Mouse (Mus musculus): Measurements from ENCODE around the gene Tnnt3. TPM values are rescaled to one million over a fixed set of nuclear protein-coding genes. Genes with fewer than 3 reads are reported as not detected.
A peak's percentile ranks its signal among the peaks of the same experiment; 100 is the strongest.

Tnnt3 gene
- polyA plus RNA-seq, 1 experiment, result 0.19 TPM

- TF ChIP-seq CTCF (IDR thresholded peaks at IDR 0.05; ENCODE audit: extremely low read depth, insufficient read depth, low read length) (no peak), POLR2A (IDR thresholded peaks at IDR 0.05; ENCODE audit: extremely low read depth, insufficient read depth, low read length) (no peak)
- Histone ChIP-seq H3K4me1 (ENCODE audit: control insufficient read depth, insufficient read depth, low read length) (peaks cover 6% of the 10 kb centered on the region; the same call in 1 of the 2 replicates), H3K27ac (ENCODE audit: insufficient read depth, low read length) (no peak overlapping the region), H3K4me3 (ENCODE audit: insufficient read depth, low read length) (no peak overlapping the region)
Measured at GRCm38 (mm10) chr7:142474799-142475198, 23.8 kb upstream of the Tnnt3 start.

GRCm38 (mm10) chr7:142475641-142476040, 23.0 kb upstream of the Tnnt3 start:
- peaks cover 3% of the 10 kb centered on the region; the same call in 1 of the 2 replicates for H3K4me1 ChIP-seq (ENCODE audit: control insufficient read depth, insufficient read depth, low read length)

GRCm38 (mm10) chr7:142476271-142476670, 22.4 kb upstream of the Tnnt3 start:
- TF ChIP-seq POLR2A (IDR thresholded peaks at IDR 0.05; ENCODE audit: extremely low read depth, insufficient read depth, low read length) (no peak), CTCF (IDR thresholded peaks at IDR 0.05; ENCODE audit: extremely low read depth, insufficient read depth, low read length) (no peak)
- Histone ChIP-seq H3K4me1 (ENCODE audit: control insufficient read depth, insufficient read depth, low read length) (no peaks in the 10 kb centered on the region), H3K4me3 (ENCODE audit: insufficient read depth, low read length) (no peak overlapping the region), H3K27ac (ENCODE audit: insufficient read depth, low read length) (no peak overlapping the region)

More at GRCm38 (mm10) chr7:142475641-142476040, 23.0 kb upstream of the Tnnt3 start:
- Histone ChIP-seq H3K4me3 (ENCODE audit: insufficient read depth, low read length) (no peak overlapping the region), H3K27ac (ENCODE audit: insufficient read depth, low read length) (no peak overlapping the region)
- TF ChIP-seq POLR2A (IDR thresholded peaks at IDR 0.05; ENCODE audit: extremely low read depth, insufficient read depth, low read length) (no peak), CTCF (IDR thresholded peaks at IDR 0.05; ENCODE audit: extremely low read depth, insufficient read depth, low read length) (no peak)

DNA sequence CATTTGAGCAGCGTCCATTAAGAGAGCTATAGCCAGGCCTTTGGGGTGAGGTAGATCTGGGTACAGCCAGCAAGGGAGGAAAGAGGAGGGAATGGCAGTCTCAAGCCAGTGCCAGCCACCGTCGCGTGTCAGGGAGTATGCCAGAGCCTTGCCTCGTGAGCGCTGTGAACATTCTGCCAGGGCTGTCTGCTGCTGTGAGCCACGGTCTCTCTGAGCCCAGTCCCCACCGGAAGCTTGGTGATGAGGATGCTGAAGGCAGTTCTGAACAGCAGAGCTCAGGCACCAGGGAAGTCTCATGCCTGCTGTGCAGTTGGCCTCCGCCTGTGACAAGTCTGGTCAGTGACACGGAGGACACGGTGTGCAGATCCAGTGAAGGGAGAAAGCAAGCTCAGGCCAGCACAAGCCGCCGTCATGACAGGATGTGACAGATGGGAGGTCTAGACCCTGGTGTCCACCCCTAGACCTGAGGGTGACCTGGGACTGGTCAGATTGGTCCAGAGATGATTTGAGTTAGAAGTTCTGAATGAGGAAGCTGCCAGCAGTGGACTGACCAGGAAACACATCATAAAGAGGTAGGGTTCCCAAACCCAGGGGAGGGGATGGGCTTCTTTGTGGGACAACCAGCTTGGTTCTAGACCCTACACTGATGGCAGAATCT, 21.7 kb upstream of the Tnnt3 start:
- Histone ChIP-seq H3K27ac (ENCODE audit: insufficient read depth, low read length) (no peak overlapping the region), H3K4me3 (ENCODE audit: insufficient read depth, low read length) (no peak overlapping the region), H3K4me1 (ENCODE audit: control insufficient read depth, insufficient read depth, low read length) (no peaks in the 10 kb centered on the region)
- TF ChIP-seq CTCF (IDR thresholded peaks at IDR 0.05; ENCODE audit: extremely low read depth, insufficient read depth, low read length), result no peak
- TF ChIP-seq POLR2A (IDR thresholded peaks at IDR 0.05; ENCODE audit: extremely low read depth, insufficient read depth, low read length), result no peak

- Histone ChIP-seq H3K4me1 (ENCODE audit: control insufficient read depth, insufficient read depth, low read length) (no peaks in the 10 kb centered on the region), H3K27ac (ENCODE audit: insufficient read depth, low read length) (no peak overlapping the region), H3K4me3 (ENCODE audit: insufficient read depth, low read length) (no peak overlapping the region)
- TF ChIP-seq CTCF (IDR thresholded peaks at IDR 0.05; ENCODE audit: extremely low read depth, insufficient read depth, low read length) (no peak), POLR2A (IDR thresholded peaks at IDR 0.05; ENCODE audit: extremely low read depth, insufficient read depth, low read length) (no peak)
Measured at GRCm38 (mm10) chr7:142478001-142478400, 20.6 kb upstream of the Tnnt3 start.

GRCm38 (mm10) chr7:142478574-142478973, 20.1 kb upstream of the Tnnt3 start:
- no peaks in the 10 kb centered on the region for H3K4me1 ChIP-seq (ENCODE audit: control insufficient read depth, insufficient read depth, low read length)
- H3K4me3 ChIP-seq (ENCODE audit: insufficient read depth, low read length), result no peak overlapping the region
- no peak overlapping the region for H3K27ac ChIP-seq (ENCODE audit: insufficient read depth, low read length)
- no peak for TF ChIP-seq POLR2A (IDR thresholded peaks at IDR 0.05; ENCODE audit: extremely low read depth, insufficient read depth, low read length)

DNA sequence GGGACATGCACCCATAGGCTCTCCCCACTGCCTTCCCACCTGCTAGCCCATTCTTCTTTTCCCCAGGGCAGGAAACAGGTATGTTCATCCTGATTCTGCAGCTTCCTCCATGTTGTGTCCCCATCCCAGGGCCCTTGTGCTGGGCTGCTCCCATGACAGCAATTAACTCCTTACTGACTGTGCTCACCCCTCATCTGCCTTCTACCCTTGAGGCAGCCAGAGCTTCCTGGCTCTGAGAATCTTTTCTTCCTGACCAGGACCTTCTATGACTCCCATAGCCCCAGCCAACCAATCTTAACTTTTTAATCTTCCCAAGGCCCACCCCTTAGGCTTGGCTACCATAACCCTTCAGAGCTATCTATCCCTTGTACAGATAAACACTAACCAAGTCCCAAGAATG, 19.3 kb upstream of the Tnnt3 start:
- Histone ChIP-seq H3K4me3 (ENCODE audit: insufficient read depth, low read length) (no peak overlapping the region), H3K27ac (ENCODE audit: insufficient read depth, low read length) (no peak overlapping the region), H3K4me1 (ENCODE audit: control insufficient read depth, insufficient read depth, low read length) (no peaks in the 10 kb centered on the region)
- TF ChIP-seq POLR2A (IDR thresholded peaks at IDR 0.05; ENCODE audit: extremely low read depth, insufficient read depth, low read length) (no peak), CTCF (IDR thresholded peaks at IDR 0.05; ENCODE audit: extremely low read depth, insufficient read depth, low read length) (no peak)

DNA sequence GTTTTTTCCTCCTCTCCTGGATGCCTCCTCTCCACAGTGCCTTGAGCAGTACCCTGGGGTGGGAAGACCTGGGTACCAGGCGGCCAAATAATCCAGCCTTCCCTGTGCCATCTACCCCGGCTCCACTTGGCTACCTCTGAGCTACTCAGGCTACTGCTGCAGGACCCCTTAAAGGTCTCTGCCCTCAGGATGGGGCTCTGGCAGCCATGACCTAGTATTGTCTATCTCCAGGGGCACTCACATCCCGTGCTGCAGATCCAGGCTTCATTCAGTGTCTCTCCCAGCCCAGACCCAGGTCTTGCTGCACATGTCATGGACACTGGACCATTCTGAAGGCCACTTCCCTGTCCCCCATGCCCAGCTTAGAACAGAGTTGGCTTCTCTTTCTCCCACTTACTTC, 18.8 kb upstream of the Tnnt3 start:
- no peaks in the 10 kb centered on the region for H3K4me1 ChIP-seq (ENCODE audit: control insufficient read depth, insufficient read depth, low read length)
- TF ChIP-seq POLR2A (IDR thresholded peaks at IDR 0.05; ENCODE audit: extremely low read depth, insufficient read depth, low read length) (no peak), CTCF (IDR thresholded peaks at IDR 0.05; ENCODE audit: extremely low read depth, insufficient read depth, low read length) (no peak)
- no peak overlapping the region for H3K4me3 ChIP-seq (ENCODE audit: insufficient read depth, low read length)
- H3K27ac ChIP-seq (ENCODE audit: insufficient read depth, low read length), result no peak overlapping the region

DNA sequence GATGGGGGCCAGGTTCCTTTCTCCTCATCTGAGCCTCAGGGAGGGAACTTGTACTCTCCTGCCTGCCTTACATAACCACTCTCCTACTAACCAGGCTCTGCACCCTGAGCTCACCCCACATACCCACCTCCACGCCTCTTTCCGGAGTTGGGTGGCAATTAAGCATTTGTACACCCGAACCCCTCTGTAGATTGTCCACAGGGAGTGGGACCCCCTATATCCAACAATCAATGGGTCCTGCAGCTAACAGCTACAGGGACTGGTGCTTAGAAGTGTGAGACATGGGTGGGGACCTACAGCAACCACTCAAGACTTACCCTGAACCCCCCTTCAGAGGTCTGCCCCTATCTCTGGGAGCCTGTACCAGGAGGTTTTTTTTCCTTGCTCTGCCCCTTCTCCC, 18.0 kb upstream of the Tnnt3 start:
- Histone ChIP-seq H3K4me3 (ENCODE audit: insufficient read depth, low read length) (no peak overlapping the region), H3K27ac (ENCODE audit: insufficient read depth, low read length) (no peak overlapping the region), H3K4me1 (ENCODE audit: control insufficient read depth, insufficient read depth, low read length) (no peaks in the 10 kb centered on the region)
- TF ChIP-seq CTCF (IDR thresholded peaks at IDR 0.05; ENCODE audit: extremely low read depth, insufficient read depth, low read length) (no peak), POLR2A (IDR thresholded peaks at IDR 0.05; ENCODE audit: extremely low read depth, insufficient read depth, low read length) (no peak)

DNA sequence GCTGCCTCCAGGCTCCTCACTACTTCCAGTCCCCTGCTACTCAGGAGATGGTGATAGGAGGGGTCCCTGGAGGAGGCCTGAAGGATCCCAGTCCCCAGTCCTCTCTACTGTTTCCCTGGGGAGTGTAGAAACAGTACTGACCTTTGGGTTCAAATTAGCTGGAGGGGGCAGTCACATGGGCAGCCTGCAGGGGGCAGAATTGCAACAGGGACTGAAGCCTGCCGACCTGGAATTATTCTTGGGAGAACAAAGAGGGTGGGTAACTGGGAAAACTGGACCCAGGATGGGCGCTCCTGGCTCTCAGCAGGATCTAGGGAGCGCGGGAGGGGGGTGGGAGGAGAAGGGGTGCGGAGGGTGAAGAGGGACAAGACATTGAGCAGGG, 17.5 kb upstream of the Tnnt3 start:
- TF ChIP-seq POLR2A (IDR thresholded peaks at IDR 0.05; ENCODE audit: extremely low read depth, insufficient read depth, low read length), result no peak
- peak; percentile 35 for TF ChIP-seq CTCF (IDR thresholded peaks at IDR 0.05; ENCODE audit: extremely low read depth, insufficient read depth, low read length)
- Histone ChIP-seq H3K4me3 (ENCODE audit: insufficient read depth, low read length) (no peak overlapping the region), H3K27ac (ENCODE audit: insufficient read depth, low read length) (no peak overlapping the region), H3K4me1 (ENCODE audit: control insufficient read depth, insufficient read depth, low read length) (no peaks in the 10 kb centered on the region)

Data from cortical plate, adult 2 months (tissue).